Mouse (Mus musculus): ENCODE results near the gene Ift81. TPM values are rescaled to one million over a fixed set of nuclear protein-coding genes. Genes with fewer than 3 reads are reported as not detected.
A peak's percentile ranks its signal among the peaks of the same experiment; 100 is the strongest.

Ift81 gene
- polyA plus RNA-seq, 1 experiment from 2014 or later = 59.8 TPM

DNA sequence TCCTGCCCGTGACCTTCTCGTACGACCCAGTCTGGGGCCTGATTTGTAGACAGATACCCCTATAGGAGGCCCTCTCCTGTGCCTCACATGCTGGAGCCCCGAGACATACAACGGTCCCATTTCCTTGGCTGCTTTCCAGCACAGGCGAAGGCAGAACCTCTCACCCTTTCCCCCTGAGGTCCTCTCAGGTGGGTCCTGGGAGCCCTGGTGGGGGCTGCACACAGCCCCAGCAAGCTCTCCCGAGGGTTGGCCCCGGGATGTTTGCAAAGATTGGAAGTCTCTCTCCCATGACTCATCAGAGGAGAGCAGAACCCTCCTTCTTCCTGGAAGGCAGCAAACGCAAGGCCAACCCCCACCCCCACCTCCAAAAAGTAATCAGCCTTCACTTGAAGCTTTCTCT lies 102.9 kb downstream of the Ift81 start:
- Histone ChIP-seq H3K4me3 (no peak overlapping the region), H3K4me2 (replicated peaks) (no peak overlapping the region), H3K36me3 (no peaks in the 10 kb centered on the region), H3K27ac (replicated peaks) (no peak overlapping the region), H3K9ac (replicated peaks) (no peak overlapping the region), H3K4me1 (peaks cover 13% of the 10 kb centered on the region), H3K9me3 (no peaks in the 10 kb centered on the region), H3K27me3 (0 out of 2 replicates have a peak, but pooled peaks cover 6% of the 10 kb centered on the region)
- 81% methylated on average over 9 of the region's 9 CpGs for WGBS
- ATAC-seq (ENCODE audit: low FRiP score, low read depth) = no peak

- Histone ChIP-seq H3K27ac (replicated peaks) (no peak overlapping the region), H3K4me2 (replicated peaks) (no peak overlapping the region), H3K4me1 (peaks cover 13% of the 10 kb centered on the region), H3K9ac (replicated peaks) (no peak overlapping the region), H3K9me3 (no peaks in the 10 kb centered on the region), H3K4me3 (no peak overlapping the region), H3K27me3 (0 out of 2 replicates have a peak, but pooled peaks cover 6% of the 10 kb centered on the region), H3K36me3 (no peaks in the 10 kb centered on the region)
- no peak for ATAC-seq (ENCODE audit: low FRiP score, low read depth)
- 70% methylated on average over 17 of the region's 17 CpGs for WGBS
Measured at GRCm38 (mm10) chr5:122510651-122511157, 103.6 kb downstream of the Ift81 start.

DNA sequence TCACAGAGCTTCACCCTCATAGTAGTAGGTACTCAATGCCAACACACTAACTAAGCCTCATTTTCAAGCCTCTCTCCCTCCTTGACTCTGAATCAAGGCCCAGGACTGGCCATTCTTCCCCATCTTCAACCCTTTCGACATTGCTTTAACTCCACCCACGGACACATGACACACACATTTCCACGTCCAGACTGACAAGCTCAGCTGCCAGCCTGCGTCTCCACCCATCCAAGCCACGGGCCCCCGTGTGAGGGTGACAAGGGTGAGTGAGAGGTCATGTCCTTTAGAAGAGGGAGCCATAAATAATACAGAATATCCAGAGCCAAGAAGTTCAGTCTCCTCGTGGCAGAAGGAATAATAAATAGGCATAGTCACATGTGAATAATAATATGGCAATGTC lies 104.7 kb downstream of the Ift81 start:
- no peak overlapping the region for H3K9ac ChIP-seq (replicated peaks)
- H3K4me1 ChIP-seq = peaks cover 13% of the 10 kb centered on the region
- H3K27me3 ChIP-seq = 0 out of 2 replicates have a peak, but pooled peaks cover 6% of the 10 kb centered on the region
- H3K27ac ChIP-seq (replicated peaks) = no peak overlapping the region
- no peak for ATAC-seq (ENCODE audit: low FRiP score, low read depth)
- no peaks in the 10 kb centered on the region for H3K9me3 ChIP-seq
- H3K4me2 ChIP-seq (replicated peaks) = no peak overlapping the region
- H3K4me3 ChIP-seq = no peak overlapping the region
- WGBS = 77% methylated on average over 7 of the region's 7 CpGs
- no peaks in the 10 kb centered on the region for H3K36me3 ChIP-seq

- Histone ChIP-seq H3K27me3 (0 out of 2 replicates have a peak, but pooled peaks cover 6% of the 10 kb centered on the region), H3K9ac (replicated peaks) (no peak overlapping the region), H3K36me3 (no peaks in the 10 kb centered on the region), H3K4me3 (no peak overlapping the region), H3K27ac (replicated peaks) (no peak overlapping the region), H3K9me3 (no peaks in the 10 kb centered on the region), H3K4me1 (peaks cover 7% of the 10 kb centered on the region), H3K4me2 (replicated peaks) (no peak overlapping the region)
- 87% methylated on average over 11 of the region's 11 CpGs for WGBS
- no peak for ATAC-seq (ENCODE audit: low FRiP score, low read depth)
Measured at GRCm38 (mm10) chr5:122508861-122509306, 105.4 kb downstream of the Ift81 start.

GRCm38 (mm10) chr5:122507396-122507795 lies 106.9 kb downstream of the Ift81 start:
- Histone ChIP-seq H3K4me3 (no peak overlapping the region), H3K9me3 (no peaks in the 10 kb centered on the region), H3K27me3 (0 out of 2 replicates have a peak, but pooled peaks cover 6% of the 10 kb centered on the region), H3K36me3 (no peaks in the 10 kb centered on the region), H3K4me2 (replicated peaks) (no peak overlapping the region), H3K27ac (replicated peaks) (no peak overlapping the region), H3K9ac (replicated peaks) (no peak overlapping the region), H3K4me1 (peaks cover 13% of the 10 kb centered on the region)
- no peak for ATAC-seq (ENCODE audit: low FRiP score, low read depth)

DNA sequence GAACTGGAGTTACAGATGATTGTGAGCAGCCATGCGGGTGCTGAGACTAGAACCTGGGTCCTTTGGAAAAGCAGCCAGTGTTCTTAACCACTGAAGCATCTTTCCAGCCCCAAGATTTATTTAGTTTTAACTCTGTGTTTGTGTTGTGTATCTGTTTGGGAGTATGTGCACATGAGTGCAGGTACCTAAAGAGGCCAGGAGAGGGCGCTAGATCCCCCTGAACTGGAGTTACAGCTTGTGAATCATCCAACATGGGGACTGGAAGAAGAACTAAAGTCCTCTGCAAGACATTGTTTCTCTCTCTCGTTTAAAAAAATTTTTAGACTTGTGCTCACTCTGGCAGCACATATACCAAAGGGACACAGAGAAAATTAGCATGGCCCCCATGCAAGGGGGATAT lies 107.9 kb downstream of the Ift81 start:
- no peak overlapping the region for H3K27ac ChIP-seq (replicated peaks)
- peaks cover 13% of the 10 kb centered on the region for H3K4me1 ChIP-seq
- H3K36me3 ChIP-seq = no peaks in the 10 kb centered on the region
- no peak overlapping the region for H3K4me2 ChIP-seq (replicated peaks)
- 86% methylated on average over 3 of the region's 3 CpGs for WGBS
- H3K9ac ChIP-seq (replicated peaks) = no peak overlapping the region
- no peaks in the 10 kb centered on the region for H3K9me3 ChIP-seq
- H3K4me3 ChIP-seq = no peak overlapping the region
- H3K27me3 ChIP-seq = 0 out of 2 replicates have a peak, but pooled peaks cover 5% of the 10 kb centered on the region
- ATAC-seq (ENCODE audit: low FRiP score, low read depth) = no peak

DNA sequence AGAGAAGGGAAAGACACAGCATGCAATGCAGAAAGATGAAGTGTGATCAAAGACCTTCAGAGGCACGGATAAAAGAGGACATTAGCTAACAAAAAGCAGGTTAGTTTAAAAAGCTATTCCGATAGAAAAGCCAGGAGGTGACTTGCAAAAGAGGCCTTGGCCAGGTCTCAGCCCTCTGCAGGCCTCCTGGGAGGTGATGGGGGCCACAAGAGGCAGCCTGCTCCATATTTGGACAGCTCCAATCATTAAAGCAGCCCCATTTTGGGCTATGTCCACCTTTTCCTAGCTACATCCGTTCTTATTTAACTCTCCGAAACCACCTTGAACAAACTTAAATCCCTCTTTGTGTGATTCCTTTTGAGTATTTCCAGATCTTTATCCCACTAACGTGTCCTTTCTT lies 108.8 kb downstream of the Ift81 start:
- ATAC-seq (ENCODE audit: low FRiP score, low read depth) = no peak
- Histone ChIP-seq H3K27ac (replicated peaks) (no peak overlapping the region), H3K9ac (replicated peaks) (no peak overlapping the region), H3K4me2 (replicated peaks) (no peak overlapping the region), H3K9me3 (no peaks in the 10 kb centered on the region), H3K4me3 (no peak overlapping the region), H3K36me3 (no peaks in the 10 kb centered on the region), H3K4me1 (peaks cover 11% of the 10 kb centered on the region), H3K27me3 (no peaks in the 10 kb centered on the region)
- WGBS = 82% methylated on average over 5 of the region's 5 CpGs

DNA sequence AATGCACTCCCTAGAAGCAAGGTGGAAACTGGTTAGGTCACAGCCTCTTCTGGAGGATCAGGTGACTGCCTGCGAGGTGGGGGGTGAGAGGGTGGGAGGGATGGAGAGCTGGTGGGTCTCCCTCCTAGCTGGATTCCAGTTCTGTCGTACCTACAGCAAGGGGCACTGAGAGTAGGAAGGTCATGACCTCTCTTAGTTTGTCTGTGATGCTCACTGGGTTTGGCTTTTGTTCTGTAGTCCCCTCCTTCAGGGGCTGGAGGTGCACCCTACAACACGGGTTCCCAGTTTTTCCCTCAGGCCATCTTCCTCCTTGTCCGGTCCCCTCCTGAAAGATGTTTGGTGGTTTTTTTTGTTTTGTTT lies 110.6 kb downstream of the Ift81 start:
- no peak overlapping the region for H3K9ac ChIP-seq (replicated peaks)
- no peak overlapping the region for H3K4me2 ChIP-seq (replicated peaks)
- H3K36me3 ChIP-seq = no peaks in the 10 kb centered on the region
- no peaks in the 10 kb centered on the region for H3K9me3 ChIP-seq
- ATAC-seq (ENCODE audit: low FRiP score, low read depth) = no peak
- no peaks in the 10 kb centered on the region for H3K27me3 ChIP-seq
- H3K4me3 ChIP-seq = no peak overlapping the region
- peaks cover 26% of the 10 kb centered on the region for H3K4me1 ChIP-seq
- WGBS = 30% methylated on average over 4 of the region's 4 CpGs
- H3K27ac ChIP-seq (replicated peaks) = no peak overlapping the region

DNA sequence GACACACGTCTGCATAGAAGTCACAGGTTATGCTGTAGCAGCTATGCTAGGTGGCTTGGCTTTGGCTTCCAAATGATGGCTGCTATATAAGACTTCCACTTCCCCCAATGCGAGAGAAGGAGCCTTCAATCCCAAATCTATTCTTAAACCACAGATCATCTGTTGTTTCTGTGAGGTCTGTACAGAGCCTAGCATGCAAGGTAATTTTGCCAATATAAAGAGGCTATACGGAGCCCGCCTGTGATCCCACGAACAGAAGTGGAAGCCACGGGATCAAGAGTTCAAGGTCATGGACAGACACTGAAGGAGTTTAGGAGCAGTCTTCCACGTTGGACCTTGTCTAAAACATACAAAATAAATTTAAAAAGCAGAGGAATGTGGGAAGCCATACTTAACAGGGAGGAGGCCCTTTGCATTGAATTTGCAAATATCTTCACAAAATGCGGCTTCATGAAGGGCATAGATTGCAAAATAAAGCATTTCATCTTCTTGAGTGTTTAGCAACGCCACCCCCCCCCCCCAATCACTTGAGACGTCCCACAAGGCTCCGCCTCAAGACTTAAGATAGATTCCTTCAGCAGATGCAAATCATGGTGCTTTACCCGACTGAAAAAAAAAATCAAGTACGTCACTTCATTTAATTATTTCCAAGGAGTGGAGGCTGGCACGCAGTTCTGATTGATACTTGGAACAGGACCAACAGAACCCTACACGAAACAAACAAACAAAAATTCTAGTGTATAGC lies 111.1 kb downstream of the Ift81 start:
- H3K9me3 ChIP-seq = no peaks in the 10 kb centered on the region
- 30% methylated on average over 15 of the region's 15 CpGs for WGBS
- H3K27ac ChIP-seq (replicated peaks) = peak overlapping the region; percentile 99
- peak overlapping the region; percentile 85 for H3K4me3 ChIP-seq
- ATAC-seq (ENCODE audit: low FRiP score, low read depth) = no peak
- H3K27me3 ChIP-seq = no peaks in the 10 kb centered on the region
- 0 out of 2 replicates have a peak, but pooled peaks cover 3% of the 10 kb centered on the region for H3K36me3 ChIP-seq
- peak overlapping the region; percentile 72 for H3K9ac ChIP-seq (replicated peaks)
- H3K4me2 ChIP-seq (replicated peaks) = peak overlapping the region; percentile 73
- H3K4me1 ChIP-seq = peaks cover 30% of the 10 kb centered on the region

- Histone ChIP-seq H3K4me2 (replicated peaks) (peak within 1 kb of the TSS; percentile 73), H3K36me3 (0 out of 2 replicates have a peak, but pooled peaks cover 9% of the 10 kb centered on the region), H3K9ac (replicated peaks) (peak within 1 kb of the TSS; percentile 99), H3K27ac (replicated peaks) (peak within 1 kb of the TSS; percentile 99), H3K4me1 (peaks cover 36% of the 10 kb centered on the region), H3K4me3 (peak within 1 kb of the TSS; percentile 85), H3K27me3 (no peaks in the 10 kb centered on the region), H3K9me3 (no peaks in the 10 kb centered on the region)
- under 1% methylated on average over 97 of the region's 113 CpGs for WGBS
- ATAC-seq (ENCODE audit: low FRiP score, low read depth) = peak; percentile 93
Measured at GRCm38 (mm10) chr5:122502077-122502941, 112.0 kb downstream of the Ift81 start, which contains the start of gene Atp2a2. Gene Atp2a2, minus strand, starts transcription at chr5:122502225.

DNA sequence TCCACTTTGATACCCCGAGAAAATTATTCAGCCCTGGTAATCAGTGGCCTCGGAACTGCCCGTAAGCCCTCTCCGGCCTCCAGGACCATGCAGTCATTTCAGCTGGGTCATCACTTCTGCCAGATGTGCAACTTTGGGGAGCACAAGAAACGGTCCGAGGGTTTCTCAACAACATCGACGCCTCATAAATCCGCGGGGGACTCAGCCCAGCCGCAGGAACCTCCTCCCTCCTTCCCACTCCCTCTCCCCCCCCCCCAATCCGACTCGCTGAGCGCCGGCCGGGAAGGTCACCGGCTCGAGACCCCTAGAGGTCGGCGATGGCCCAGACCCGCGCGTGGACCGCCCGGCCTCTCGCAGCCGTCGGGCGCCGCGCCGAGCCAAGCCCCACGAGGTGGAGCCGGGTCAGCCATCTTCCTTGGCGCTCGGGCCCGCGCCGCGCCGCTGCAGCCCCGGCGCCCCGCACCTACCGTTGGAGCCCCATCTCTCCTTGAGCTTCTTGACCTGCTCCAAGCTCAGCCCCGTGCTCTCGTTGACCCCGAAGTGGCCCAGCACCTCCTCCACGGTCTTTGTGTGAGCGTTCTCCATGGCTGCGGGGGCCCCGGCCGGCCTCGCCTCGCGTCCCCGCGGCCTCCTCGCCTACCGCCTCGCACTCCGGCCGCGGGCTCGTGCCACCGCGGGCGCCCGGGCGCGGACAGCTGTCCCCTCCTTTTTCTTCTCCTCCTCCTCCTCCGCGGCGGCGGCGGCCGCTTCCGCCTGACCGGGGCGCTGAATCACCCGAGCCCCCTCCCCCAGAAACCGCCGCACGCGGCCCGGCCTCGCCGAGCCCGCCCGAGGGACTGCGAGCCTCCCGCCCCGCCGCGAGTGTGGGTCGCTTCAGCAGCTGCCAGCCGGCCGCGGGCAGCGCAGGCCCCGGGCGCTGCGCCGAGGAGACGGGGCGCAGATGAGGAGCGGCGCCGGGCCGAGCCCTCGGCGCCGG lies 112.9 kb downstream of the Ift81 start:
- peak overlapping the region; percentile 99 for H3K9ac ChIP-seq (replicated peaks)
- WGBS = under 1% methylated on average over 99 of the region's 113 CpGs
- peak overlapping the region; percentile 85 for H3K4me3 ChIP-seq
- peak overlapping the region; percentile 63 for H3K4me2 ChIP-seq (replicated peaks)
- ATAC-seq (ENCODE audit: low FRiP score, low read depth) = peak; percentile 44; the same call in 1 of the 2 replicates
- H3K27me3 ChIP-seq = no peaks in the 10 kb centered on the region
- H3K9me3 ChIP-seq = no peaks in the 10 kb centered on the region
- H3K36me3 ChIP-seq = peaks cover 16% of the 10 kb centered on the region; the same call in 1 of the 2 replicates
- peaks cover 42% of the 10 kb centered on the region for H3K4me1 ChIP-seq
- H3K27ac ChIP-seq (replicated peaks) = peak overlapping the region; percentile 99
